Mouse (Mus musculus) kidney, postnatal 10 days (tissue): ENCODE measurements at regions not wholly inside any gene's neighbourhood (a gene's known extent, or its start where the extent isn't known, plus 50 kb on each side); places are given as distances from the start of the nearest gene placed in this dataset.

Source experiments
- DNase-seq: peaks from one replicate; pipeline ENCODE4 v3.0.0; 2021; ENCODE audit warnings: mixed read lengths

DNA sequence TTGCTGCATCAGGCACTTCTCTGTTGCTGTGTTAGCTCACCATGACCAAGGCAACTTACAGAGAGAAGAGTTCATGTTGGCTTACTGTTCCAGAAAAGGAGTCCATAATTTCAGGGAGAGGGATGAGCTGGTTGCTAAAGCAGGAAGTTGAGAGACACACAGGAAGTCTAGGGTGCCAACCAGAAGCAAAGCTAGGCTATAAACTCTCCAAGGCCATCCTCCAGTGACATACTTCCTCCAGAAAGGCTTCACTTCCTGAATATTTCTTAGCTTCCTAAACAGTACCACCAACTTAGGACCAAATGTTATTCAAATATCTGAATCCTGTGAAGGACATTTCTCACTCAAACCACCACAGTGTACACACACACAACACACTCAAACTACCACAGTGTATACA is 2010.6 kb downstream of the A830018L16Rik start:
- DNase-seq: no peak

DNA sequence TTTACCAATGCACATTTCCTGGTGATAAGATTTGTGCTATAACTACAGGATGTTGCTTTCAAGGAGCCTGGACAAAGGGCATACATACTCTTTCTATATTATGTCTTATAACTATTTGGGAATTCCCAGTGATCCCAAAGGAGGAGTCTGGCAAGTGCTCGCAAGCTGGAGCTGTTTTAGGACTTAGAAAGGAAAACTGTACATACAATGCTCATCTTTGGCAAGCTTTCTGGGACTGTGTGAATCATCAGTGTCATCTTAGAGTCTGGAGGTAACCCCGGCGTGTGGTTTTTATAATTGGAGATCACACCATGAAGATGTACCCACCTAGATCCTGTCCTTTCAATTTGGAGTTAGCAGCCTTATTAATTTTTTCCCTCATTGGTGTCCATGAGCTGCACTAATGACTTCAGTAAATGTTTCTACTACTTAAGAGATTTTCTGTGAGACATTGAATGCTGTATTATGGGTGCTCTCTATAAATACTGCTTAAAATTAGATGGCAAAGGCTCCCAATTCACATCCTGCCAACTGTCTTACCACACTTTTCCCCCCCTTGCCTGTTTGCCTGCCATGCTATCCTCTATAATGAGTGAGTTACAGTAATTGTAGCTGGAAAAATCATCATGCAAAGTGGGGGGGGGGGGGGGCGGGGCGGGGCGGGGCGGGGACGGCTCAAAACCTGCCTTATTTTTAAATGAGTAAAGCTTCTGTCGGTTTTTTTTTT is 2011.9 kb downstream of the A830018L16Rik start:
- DNase-seq: no peak

DNA sequence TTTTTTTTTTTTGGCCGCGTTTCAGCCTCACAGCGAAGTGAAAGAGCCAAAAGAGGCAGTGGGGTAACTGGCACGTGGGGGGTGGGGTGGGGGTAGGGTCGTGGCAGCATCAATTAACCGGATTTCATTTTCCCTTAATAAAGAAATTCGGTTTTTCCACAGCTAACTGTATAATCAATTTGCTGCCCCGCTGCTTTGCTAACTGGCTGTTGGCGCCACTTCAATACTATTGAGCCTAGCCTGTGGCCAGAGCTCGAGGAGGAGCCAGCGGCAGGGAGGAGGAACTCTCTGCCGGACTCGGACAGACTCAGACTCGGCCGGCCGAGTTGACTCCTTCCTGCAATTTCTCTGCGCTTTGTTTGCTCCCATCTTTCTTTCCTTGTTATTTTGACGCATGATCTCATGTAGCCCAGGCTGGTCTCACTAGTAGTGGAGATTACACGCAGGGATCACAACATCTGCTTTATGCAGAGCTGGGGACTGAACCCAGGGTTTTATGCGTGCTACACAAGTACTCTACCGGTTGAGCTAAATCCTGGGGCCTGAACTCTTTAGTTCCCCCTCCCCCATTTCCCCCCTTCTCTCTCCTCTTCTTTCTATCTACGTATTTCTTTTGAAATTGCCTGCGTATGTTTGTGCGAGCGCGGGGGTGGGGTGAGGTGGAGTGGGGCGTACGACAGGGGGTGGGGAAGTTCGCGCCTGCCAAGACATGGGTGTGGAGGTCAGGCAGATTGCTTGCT is 2012.6 kb downstream of the A830018L16Rik start:
- peak; percentile 78 for DNase-seq

DNA sequence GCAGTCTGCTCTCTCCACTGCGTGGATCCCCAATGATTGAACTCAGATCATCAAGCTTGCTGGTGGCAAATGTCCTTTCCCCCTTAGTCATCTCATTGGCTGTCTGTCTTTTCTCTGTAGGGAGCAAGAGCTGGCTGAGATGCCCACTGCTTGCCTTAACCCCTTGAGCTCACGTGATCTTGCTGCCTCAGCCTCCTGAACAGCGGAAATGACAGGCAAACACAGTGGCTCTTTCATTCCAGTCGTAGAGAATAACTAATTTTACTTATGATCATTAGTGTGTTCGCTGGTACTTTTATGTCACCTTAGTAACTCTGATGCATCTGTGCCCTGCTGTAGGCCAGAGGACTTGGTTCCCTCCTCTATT is 2013.1 kb downstream of the A830018L16Rik start:
- DNase-seq: no peak

GRCm38 (mm10) chr1:13427501-13428207 is 2013.7 kb downstream of the A830018L16Rik start:
- no peak for DNase-seq

DNA sequence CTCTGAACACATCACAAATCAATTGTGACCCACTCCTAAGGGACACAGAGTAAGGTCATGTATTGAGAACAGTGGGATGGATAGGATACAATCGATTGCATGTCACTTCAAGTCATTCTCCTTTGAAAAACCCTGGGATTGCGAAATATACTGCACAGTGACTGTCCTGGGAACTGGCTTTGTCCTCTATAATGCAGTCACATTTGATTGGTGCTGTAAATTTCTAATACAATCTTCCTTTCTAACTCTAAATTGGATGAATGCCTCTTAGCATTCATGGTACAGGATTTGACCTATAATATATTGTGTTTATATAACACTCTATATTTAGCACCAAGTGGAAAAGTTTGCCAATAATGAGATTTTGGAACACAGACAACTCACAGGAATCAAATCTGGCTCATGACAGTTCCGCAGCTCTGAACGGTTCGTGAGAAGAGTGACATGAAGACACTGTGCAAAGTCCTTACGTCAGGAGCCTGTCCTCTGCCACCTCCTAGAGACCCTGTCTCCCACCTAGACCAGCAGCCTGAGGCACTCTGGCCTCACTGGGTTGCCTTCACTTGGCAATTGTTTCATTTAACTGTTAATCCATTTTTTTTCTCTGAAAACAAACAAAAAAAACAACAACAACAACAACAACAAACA is 2024.0 kb downstream of the A830018L16Rik start:
- DNase-seq: no peak

DNA sequence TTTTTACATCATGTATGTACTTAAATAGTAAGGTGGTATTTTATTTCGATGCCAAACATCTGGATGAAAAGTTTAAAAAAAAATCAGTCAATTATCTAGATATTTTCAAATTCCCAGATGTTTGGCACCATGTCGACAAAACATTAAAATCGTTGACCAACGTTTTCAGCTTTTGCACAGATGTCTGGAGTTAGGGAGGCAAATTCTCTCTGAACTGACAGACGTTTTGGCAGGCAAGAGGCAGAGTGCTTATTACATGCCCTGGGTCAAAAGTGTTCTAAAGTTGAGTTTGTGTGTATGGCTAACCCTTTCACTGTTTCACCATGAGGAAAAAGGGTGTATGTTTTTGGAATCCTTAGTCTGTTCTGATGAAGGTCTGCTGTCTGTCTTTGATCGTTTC is 2028.5 kb downstream of the A830018L16Rik start:
- no peak for DNase-seq

- no peak for DNase-seq
These were observed 2040.6 kb downstream of the A830018L16Rik start for GRCm38 (mm10) chr1:13454534-13454933.

DNA sequence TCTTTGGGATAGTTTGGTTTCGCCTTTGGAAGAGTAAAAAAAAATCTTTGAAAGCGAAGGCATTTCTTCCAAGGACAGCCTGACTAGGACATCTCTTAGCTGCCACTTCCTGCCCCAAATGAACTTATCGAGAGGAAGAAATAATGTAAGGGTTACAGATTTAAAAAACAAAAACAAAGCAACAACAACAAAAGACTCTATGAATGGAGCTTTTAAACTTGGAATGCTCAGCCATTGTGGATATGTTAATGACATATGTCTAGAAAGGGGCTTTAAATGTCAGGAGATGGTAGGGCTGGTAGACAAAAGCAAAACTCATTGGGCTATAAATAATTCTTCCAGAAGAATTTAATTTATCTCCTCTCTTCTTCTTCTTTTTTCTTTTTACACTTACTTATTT is 2041.7 kb downstream of the A830018L16Rik start:
- no peak for DNase-seq

DNA sequence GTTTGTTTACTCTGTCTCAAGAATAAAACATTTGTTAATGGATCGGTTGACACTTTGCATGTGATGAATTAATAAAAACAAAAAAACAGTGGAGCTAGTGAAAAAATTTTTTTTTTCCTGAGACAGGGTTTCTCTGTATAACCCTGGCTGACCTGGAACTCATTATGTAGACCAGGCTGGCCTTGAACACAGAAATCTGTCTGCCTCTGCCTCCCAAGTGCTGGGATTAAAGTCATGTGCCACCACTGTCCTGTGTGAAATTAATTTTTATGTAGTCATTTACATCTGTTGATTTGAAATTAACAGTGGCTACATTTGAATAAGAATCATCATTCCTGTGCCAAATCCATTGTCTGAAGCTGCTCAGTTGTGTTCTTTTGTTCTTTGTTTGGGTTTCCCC is 2050.4 kb downstream of the A830018L16Rik start:
- no peak for DNase-seq

- DNase-seq: no peak
These were observed 2053.3 kb downstream of the A830018L16Rik start for GRCm38 (mm10) chr1:13467174-13467573.

DNA sequence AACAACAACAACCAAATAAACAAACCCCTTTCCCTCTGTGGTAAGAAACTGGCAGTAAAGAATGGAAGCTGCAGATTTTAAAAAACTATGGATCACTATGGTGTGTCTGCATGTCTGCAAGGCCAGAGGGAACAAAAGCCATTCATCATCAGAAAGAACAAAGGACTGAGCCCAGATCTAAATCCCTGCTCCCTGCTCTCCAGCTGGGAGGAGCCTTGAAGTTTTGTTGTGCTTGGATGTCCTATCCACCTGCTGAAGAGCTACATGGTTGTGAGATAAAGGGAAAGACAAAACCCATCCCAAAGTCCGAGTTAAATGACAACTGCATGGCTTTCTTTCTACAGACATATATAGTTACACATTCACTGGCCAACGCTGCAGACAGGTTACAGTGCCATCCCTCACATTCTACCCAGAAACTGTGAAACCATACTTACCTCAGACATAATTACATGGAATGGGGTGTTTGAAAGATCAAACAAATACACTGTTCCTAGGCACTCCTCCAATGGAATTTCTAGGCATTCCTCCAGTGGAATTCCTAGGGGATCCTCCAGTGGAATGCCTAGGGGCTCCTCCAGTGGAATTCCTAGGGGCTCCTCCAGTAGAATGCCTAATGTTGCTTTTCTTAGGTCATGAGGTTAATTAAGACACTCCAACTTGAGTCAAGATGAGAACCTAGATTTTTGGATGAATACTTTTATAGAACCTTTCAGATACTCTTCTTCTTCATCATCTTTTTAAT is 2054.2 kb downstream of the A830018L16Rik start:
- no peak for DNase-seq

- DNase-seq: peak; percentile 21
These were observed 2081.0 kb downstream of the A830018L16Rik start for GRCm38 (mm10) chr1:13494727-13495404.

GRCm38 (mm10) chr1:13496386-13496785 is 2082.5 kb downstream of the A830018L16Rik start:
- DNase-seq: peak; percentile 9

DNA sequence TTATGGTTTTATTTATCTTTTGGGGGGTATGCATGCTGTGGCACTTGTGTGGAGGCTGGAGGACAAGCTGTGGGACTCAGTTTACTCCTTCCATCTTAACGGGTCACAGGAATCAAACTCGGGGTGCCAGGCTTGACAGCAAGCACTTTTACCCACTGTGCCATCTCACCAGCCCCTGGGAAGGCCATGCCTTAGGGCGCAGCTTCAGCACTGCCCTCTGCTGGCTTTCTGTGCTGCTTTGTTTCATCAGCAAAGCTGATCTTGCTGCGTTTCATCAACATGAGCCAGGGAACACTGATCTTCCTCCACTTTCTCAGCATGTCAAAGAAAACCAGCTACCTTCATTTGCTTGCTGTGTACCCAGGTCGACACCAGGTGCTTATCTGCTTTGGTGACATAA is 2086.6 kb downstream of the A830018L16Rik start:
- peak; percentile 77 for DNase-seq

DNA sequence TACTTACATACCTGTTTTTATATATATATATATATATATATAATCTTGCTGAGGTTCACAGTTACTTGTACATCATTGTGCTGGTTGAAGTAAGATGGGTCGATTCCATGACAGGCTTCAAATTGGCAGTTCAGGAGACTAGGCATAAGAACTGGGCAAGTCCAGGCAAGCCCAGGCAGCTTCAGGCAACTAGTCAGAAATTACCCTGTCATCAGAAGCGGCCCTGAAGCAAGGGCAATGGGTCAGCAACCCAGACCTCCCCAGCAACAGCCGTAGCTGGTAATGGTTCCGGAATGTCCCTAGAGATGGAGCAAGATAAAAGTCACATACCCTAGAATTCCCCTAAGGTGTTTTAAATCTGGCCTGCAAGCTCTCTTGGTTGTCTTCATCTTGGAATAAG is 2088.0 kb downstream of the A830018L16Rik start:
- DNase-seq: no peak

GRCm38 (mm10) chr1:13513761-13514160 is 2099.9 kb downstream of the A830018L16Rik start:
- no peak for DNase-seq
